Mouse (Mus musculus): Measurements from ENCODE around the gene Adgra1.

DNA sequence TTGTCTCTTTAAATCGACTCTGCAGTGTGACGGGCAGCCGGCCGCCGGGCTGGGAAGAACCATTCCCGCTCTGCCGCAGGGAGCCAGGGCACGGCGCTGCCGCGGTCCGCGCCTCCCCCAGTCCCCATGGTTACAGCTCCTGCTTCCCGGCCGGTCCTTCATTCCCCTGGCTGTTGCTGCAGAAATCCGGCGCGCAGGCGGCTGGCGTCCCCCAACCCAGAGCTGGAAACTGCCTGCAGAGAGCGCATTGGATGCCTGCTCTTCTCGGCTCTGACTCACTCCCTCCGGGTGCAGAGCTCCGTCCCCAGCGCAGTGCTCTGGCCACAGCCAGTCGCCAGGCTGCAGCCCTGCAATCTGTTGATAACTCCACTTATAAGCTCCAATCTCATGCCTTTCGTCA is at the start of gene Adgra1:
- TF ChIP-seq EP300 (IDR thresholded peaks at IDR 0.05; ENCODE audit: low read depth): no peak
- no peak for TF ChIP-seq CTCF (IDR thresholded peaks at IDR 0.05; ENCODE audit: low read depth)

Data from heart, postnatal 0 days (tissue).